Mouse (Mus musculus) forebrain, embryonic 12.5 days (tissue): ENCODE results near the gene Uvrag. TPM values are rescaled to one million over a fixed set of nuclear protein-coding genes. Genes with fewer than 3 reads are reported as not detected.

Experiments used
- ATAC-seq: fragments of 200-750 bp; cut with Nextera tagmentation; 2 replicates; pipeline ENCODE4 v1.8.0; 2017; ENCODE audit warnings: moderate TSS enrichment; ENCODE audit not compliant: low FRiP score
- H3K27ac ChIP-seq: fragments of 300-500 bp; sonication (generic); 2 replicates; pipeline ENCODE4 v1.5.1; 2016; ENCODE audit warnings: mild to moderate bottlenecking
- H3K27me3 ChIP-seq: fragments of 300-500 bp; sonication (generic); 2 replicates; pipeline ENCODE4 v1.6.1; 2016; ENCODE audit warnings: mild to moderate bottlenecking
- H3K36me3 ChIP-seq: fragments of 300-500 bp; sonication (generic); replicated peaks from 2 replicates; pipeline ENCODE4 v1.6.1; 2016; ENCODE audit warnings: mild to moderate bottlenecking
- H3K4me1 ChIP-seq: fragments of 300-500 bp; sonication (generic); 2 replicates; pipeline ENCODE4 v1.6.1; 2016
- H3K4me2 ChIP-seq: fragments of 300-500 bp; sonication (generic); 2 replicates; pipeline ENCODE4 v1.6.1; 2016; ENCODE audit warnings: mild to moderate bottlenecking, moderate library complexity
- H3K4me3 ChIP-seq: fragments of 300-500 bp; sonication (generic); replicated peaks from 2 replicates; pipeline ENCODE4 v1.5.1; 2016; ENCODE audit warnings: mild to moderate bottlenecking
- H3K9ac ChIP-seq: fragments of 300-500 bp; sonication (generic); 2 replicates; pipeline ENCODE4 v1.6.1; 2016; ENCODE audit warnings: mild to moderate bottlenecking
- H3K9me3 ChIP-seq: fragments of 300-500 bp; sonication (generic); 2 replicates; pipeline ENCODE4 v1.6.1; 2016
- WGBS: fragments of 180-500 bp; shearing (Covaris S2); methylation state at CpG from one replicate; pipeline ENCODE4 v1.1.7; 2016; 5-methylcytosine and 5-hydroxymethylcytosine counted together
- polyA plus RNA-seq: library from polyadenylated mRNA; unstranded; fragments of >200 nt; fragmentation: Nextera tagmentation; extraction: Ambion mirVana; gene quantifications from 2 replicates; pipeline ENCODE4 v1.2.1, GENCODE M21; 2016

The Uvrag gene
- polyA plus RNA-seq, 1 experiment from 2014 or later, result 16.1 TPM

- no peak overlapping the region for H3K27ac ChIP-seq
- H3K4me3 ChIP-seq, result no peak overlapping the region
- H3K27me3 ChIP-seq, result 0 out of 2 replicates have a peak, but pooled peaks cover 3% of the 10 kb centered on the region
- no peak overlapping the region for H3K4me2 ChIP-seq
- no peak for ATAC-seq
- H3K9me3 ChIP-seq, result no peaks in the 10 kb centered on the region
- no peak overlapping the region for H3K9ac ChIP-seq
- H3K4me1 ChIP-seq, result peaks cover 10% of the 10 kb centered on the region; the same call in 1 of the 2 replicates
- no peaks in the 10 kb centered on the region for H3K36me3 ChIP-seq
- 87% methylated on average over 7 of the region's 7 CpGs for WGBS
These were observed 79.8 kb downstream of the Uvrag start for GRCm38 (mm10) chr7:99061056-99061680.

- H3K36me3 ChIP-seq, result no peaks in the 10 kb centered on the region
- no peak overlapping the region for H3K4me3 ChIP-seq
- no peak overlapping the region for H3K9ac ChIP-seq
- no peaks in the 10 kb centered on the region for H3K9me3 ChIP-seq
- 91% methylated on average over 5 of the region's 5 CpGs for WGBS
- no peak overlapping the region for H3K4me2 ChIP-seq
- H3K27ac ChIP-seq, result no peak overlapping the region
- ATAC-seq, result no peak
- peaks cover 4% of the 10 kb centered on the region; the same call in 1 of the 2 replicates for H3K4me1 ChIP-seq
- 0 out of 2 replicates have a peak, but pooled peaks cover under 1% of the 10 kb centered on the region for H3K27me3 ChIP-seq
These were observed 80.5 kb downstream of the Uvrag start for GRCm38 (mm10) chr7:99060476-99060875.

GRCm38 (mm10) chr7:99059934-99060333 lies 81.0 kb downstream of the Uvrag start:
- Histone ChIP-seq H3K27me3 (no peaks in the 10 kb centered on the region), H3K36me3 (no peaks in the 10 kb centered on the region), H3K9me3 (no peaks in the 10 kb centered on the region), H3K4me3 (no peak overlapping the region), H3K27ac (no peak overlapping the region), H3K4me2 (no peak overlapping the region), H3K9ac (no peak overlapping the region), H3K4me1 (no peaks in the 10 kb centered on the region)
- no peak for ATAC-seq
- 82% methylated on average over 8 of the region's 8 CpGs for WGBS

- H3K9me3 ChIP-seq, result no peaks in the 10 kb centered on the region
- no peaks in the 10 kb centered on the region for H3K4me1 ChIP-seq
- no peak overlapping the region for H3K27ac ChIP-seq
- no peaks in the 10 kb centered on the region for H3K27me3 ChIP-seq
- 87% methylated on average over 17 of the region's 17 CpGs for WGBS
- no peaks in the 10 kb centered on the region for H3K36me3 ChIP-seq
- no peak overlapping the region for H3K4me3 ChIP-seq
- ATAC-seq, result no peak
- no peak overlapping the region for H3K4me2 ChIP-seq
- no peak overlapping the region for H3K9ac ChIP-seq
These were observed 83.8 kb downstream of the Uvrag start for GRCm38 (mm10) chr7:99057053-99057630.

- 88% methylated on average over 4 of the region's 4 CpGs for WGBS
These were observed 87.3 kb downstream of the Uvrag start for GRCm38 (mm10) chr7:99053626-99054025.

GRCm38 (mm10) chr7:99052471-99053241 lies 88.3 kb downstream of the Uvrag start:
- H3K4me3 ChIP-seq, result no peak overlapping the region
- no peak overlapping the region for H3K4me2 ChIP-seq
- no peak for ATAC-seq
- no peak overlapping the region for H3K9ac ChIP-seq
- H3K27ac ChIP-seq, result no peak overlapping the region
- peaks cover 7% of the 10 kb centered on the region for H3K4me1 ChIP-seq
- H3K27me3 ChIP-seq, result no peaks in the 10 kb centered on the region
- 90% methylated on average over 6 of the region's 6 CpGs for WGBS
- no peaks in the 10 kb centered on the region for H3K9me3 ChIP-seq
- H3K36me3 ChIP-seq, result no peaks in the 10 kb centered on the region

More at GRCm38 (mm10) chr7:99053626-99054025, 87.3 kb downstream of the Uvrag start:
- H3K9me3 ChIP-seq, result no peaks in the 10 kb centered on the region
- ATAC-seq, result no peak
- H3K4me2 ChIP-seq, result no peak overlapping the region
- no peaks in the 10 kb centered on the region for H3K27me3 ChIP-seq
- no peak overlapping the region for H3K27ac ChIP-seq
- H3K4me3 ChIP-seq, result no peak overlapping the region
- H3K9ac ChIP-seq, result no peak overlapping the region
- H3K4me1 ChIP-seq, result peaks cover 7% of the 10 kb centered on the region
- H3K36me3 ChIP-seq, result no peaks in the 10 kb centered on the region

- no peak overlapping the region for H3K4me3 ChIP-seq
- no peak overlapping the region for H3K9ac ChIP-seq
- no peak overlapping the region for H3K4me2 ChIP-seq
- H3K9me3 ChIP-seq, result no peaks in the 10 kb centered on the region
- no peaks in the 10 kb centered on the region for H3K27me3 ChIP-seq
- 48% methylated on average over 1 of the region's 1 CpGs for WGBS
- peaks cover 11% of the 10 kb centered on the region for H3K4me1 ChIP-seq
- no peaks in the 10 kb centered on the region for H3K36me3 ChIP-seq
- no peak for ATAC-seq
- H3K27ac ChIP-seq, result peak overlapping the region; percentile 59
These were observed 90.1 kb downstream of the Uvrag start for GRCm38 (mm10) chr7:99050882-99051281.

- peaks cover 11% of the 10 kb centered on the region for H3K4me1 ChIP-seq
- no peaks in the 10 kb centered on the region for H3K36me3 ChIP-seq
- no peaks in the 10 kb centered on the region for H3K9me3 ChIP-seq
- no peak overlapping the region for H3K9ac ChIP-seq
- no peak overlapping the region for H3K27ac ChIP-seq
- no peak overlapping the region for H3K4me2 ChIP-seq
- no peaks in the 10 kb centered on the region for H3K27me3 ChIP-seq
- H3K4me3 ChIP-seq, result no peak overlapping the region
- no peak for ATAC-seq
- 86% methylated on average over 3 of the region's 3 CpGs for WGBS
These were observed 91.0 kb downstream of the Uvrag start for GRCm38 (mm10) chr7:99049897-99050296.

GRCm38 (mm10) chr7:99046545-99047206 lies 94.3 kb downstream of the Uvrag start:
- Histone ChIP-seq H3K9ac (no peak overlapping the region), H3K4me1 (peaks cover 11% of the 10 kb centered on the region), H3K9me3 (no peaks in the 10 kb centered on the region), H3K27me3 (no peaks in the 10 kb centered on the region), H3K4me3 (no peak overlapping the region), H3K27ac (no peak overlapping the region), H3K36me3 (no peaks in the 10 kb centered on the region), H3K4me2 (no peak overlapping the region)
- 71% methylated on average over 11 of the region's 11 CpGs for WGBS
- no peak for ATAC-seq

- H3K36me3 ChIP-seq, result no peaks in the 10 kb centered on the region
- H3K9me3 ChIP-seq, result no peaks in the 10 kb centered on the region
- no peak overlapping the region for H3K4me2 ChIP-seq
- H3K4me3 ChIP-seq, result no peak overlapping the region
- no peaks in the 10 kb centered on the region for H3K27me3 ChIP-seq
- no peak overlapping the region for H3K9ac ChIP-seq
- no peak overlapping the region for H3K27ac ChIP-seq
- 0 out of 2 replicates have a peak, but pooled peaks cover 5% of the 10 kb centered on the region for H3K4me1 ChIP-seq
- no peak for ATAC-seq
- 85% methylated on average over 6 of the region's 6 CpGs for WGBS
These were observed 95.4 kb downstream of the Uvrag start for GRCm38 (mm10) chr7:99045525-99045924.

GRCm38 (mm10) chr7:99043923-99044322 lies 97.0 kb downstream of the Uvrag start:
- H3K4me2 ChIP-seq, result no peak overlapping the region
- no peaks in the 10 kb centered on the region for H3K27me3 ChIP-seq
- H3K36me3 ChIP-seq, result no peaks in the 10 kb centered on the region
- H3K9me3 ChIP-seq, result no peaks in the 10 kb centered on the region
- H3K4me3 ChIP-seq, result no peak overlapping the region
- no peak overlapping the region for H3K27ac ChIP-seq
- ATAC-seq, result no peak
- 0 out of 2 replicates have a peak, but pooled peaks cover 5% of the 10 kb centered on the region for H3K4me1 ChIP-seq
- H3K9ac ChIP-seq, result no peak overlapping the region
- WGBS, result 89% methylated on average over 7 of the region's 7 CpGs

- ATAC-seq, result no peak
- Histone ChIP-seq H3K27ac (no peak overlapping the region), H3K9ac (no peak overlapping the region), H3K9me3 (no peaks in the 10 kb centered on the region), H3K4me1 (0 out of 2 replicates have a peak, but pooled peaks cover 5% of the 10 kb centered on the region), H3K4me3 (no peak overlapping the region), H3K36me3 (no peaks in the 10 kb centered on the region), H3K27me3 (no peaks in the 10 kb centered on the region), H3K4me2 (no peak overlapping the region)
- 99% methylated on average over 3 of the region's 3 CpGs for WGBS
These were observed 97.6 kb downstream of the Uvrag start for GRCm38 (mm10) chr7:99043322-99043721.
